Mouse (Mus musculus): ENCODE measurements at regions not wholly inside any gene's neighbourhood (a gene's known extent, or its start where the extent isn't known, plus 50 kb on each side); places are given as distances from the start of the nearest gene placed in this dataset.

- DNase-seq (ENCODE audit: low spot score in 2 of 2), result peak in 1 of 2 experiments; percentile 68
Observed at GRCm38 (mm10) chr17:3248875-3249274, 77.5 kb upstream of the Tiam2 start.

- DNase-seq (ENCODE audit: low spot score in 2 of 2), result no peak
Observed at GRCm38 (mm10) chr17:3249320-3249719, 77.1 kb upstream of the Tiam2 start.

DNA sequence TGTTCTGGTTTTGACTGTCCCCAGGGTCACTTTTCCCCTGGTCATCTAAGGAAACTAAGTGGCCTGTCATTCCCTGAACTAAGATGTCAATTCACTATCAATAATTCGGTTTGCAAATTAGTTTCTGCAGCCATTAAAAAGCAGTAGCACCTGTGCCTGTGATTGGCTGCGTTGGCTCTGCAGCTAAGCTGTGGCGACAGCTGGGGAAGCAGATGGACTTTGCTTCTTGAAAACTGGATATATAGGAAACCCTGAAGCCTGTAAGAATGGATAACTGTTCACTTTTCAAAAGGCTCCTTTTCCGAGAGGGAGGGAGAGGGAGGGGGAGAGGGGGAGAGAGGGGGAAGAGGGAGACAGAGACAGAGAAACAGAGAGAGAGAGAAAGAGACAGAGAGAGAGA lies 75.2 kb upstream of the Tiam2 start:
- peak in 1 of 2 experiments; percentile 50 for DNase-seq (ENCODE audit: low spot score in 2 of 2)

GRCm38 (mm10) chr17:3251966-3252365 lies 74.4 kb upstream of the Tiam2 start:
- DNase-seq (ENCODE audit: low spot score in 2 of 2), result no peak

DNA sequence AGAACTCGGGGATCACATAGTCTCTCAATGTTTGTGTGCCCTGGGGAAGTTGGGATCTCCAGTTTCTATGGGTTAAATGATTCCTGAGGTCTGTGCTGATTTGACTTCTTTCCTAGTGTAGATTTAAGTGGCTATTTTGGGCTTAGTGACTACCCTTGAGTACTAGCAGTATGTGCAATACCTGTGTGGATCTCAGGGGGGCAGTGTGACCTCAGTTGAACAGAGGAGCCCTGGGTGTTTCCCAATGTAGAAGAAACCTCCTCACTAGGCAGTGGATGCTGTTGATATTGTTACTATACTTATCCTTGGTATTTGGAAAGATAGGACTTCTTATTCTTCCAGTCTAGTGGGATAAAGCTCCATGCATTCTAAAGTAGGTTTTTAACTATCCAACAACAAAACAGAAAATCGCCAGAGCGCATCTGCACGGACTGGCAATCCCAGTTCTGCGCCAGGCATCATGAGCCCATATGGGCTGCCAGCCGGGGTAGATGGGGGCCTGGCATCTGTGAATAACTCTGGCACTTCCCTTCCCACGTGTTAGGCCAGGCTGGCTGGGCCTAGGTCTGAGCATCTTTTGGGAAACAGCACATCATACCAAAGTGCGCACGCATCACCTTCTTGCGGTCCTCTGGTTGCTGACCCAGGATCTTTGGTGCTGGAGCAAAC lies 72.7 kb upstream of the Tiam2 start:
- DNase-seq (ENCODE audit: low spot score in 2 of 2), result no peak

DNA sequence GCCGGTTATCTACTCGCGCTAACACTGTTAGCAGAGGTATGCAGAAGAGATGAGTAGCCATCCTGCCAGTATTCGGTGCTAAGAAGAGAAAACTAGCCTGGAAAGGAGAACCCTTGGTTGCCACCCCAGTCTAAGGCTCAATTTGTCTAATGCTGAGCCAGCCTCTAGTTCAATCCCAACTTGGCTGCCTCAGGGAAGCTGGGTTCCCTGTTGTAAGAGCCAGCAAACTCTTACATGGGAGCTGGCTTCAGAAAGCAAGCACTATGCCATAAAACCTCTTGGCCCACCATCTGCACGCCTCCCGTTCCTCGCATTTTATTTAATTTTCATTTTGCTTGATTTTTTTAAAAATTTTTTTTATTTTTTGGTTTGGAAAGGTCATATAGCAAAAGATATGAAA lies 69.6 kb upstream of the Tiam2 start:
- no peak for DNase-seq (ENCODE audit: low spot score in 2 of 2)

- DNase-seq (ENCODE audit: low spot score in 2 of 2), result no peak
Observed at GRCm38 (mm10) chr17:3258811-3259510, 67.4 kb upstream of the Tiam2 start.

DNA sequence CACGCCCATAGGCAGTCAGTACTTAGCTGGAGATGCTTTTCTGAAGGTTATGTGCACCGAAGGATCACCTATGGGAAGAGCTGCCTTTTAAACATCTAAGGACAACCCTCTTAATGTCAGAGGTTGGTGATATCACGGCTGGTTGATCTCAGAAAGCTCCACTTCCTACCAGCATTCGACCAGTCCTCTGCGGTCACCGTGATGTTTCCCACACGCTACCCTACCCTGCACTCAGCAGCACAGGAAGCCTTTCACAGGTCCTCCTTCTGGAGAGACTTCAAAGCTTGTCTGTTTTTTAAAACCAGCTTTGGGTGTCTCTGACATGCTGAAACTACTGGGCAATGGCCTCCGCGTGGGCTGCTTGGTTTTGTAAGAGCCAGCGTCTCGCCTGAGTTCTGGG lies 65.6 kb upstream of the Tiam2 start:
- DNase-seq (ENCODE audit: low spot score in 2 of 2), result no peak

GRCm38 (mm10) chr17:3273108-3274091 lies 53.0 kb upstream of the Tiam2 start:
- peak; percentile 57 to 60 for DNase-seq (ENCODE audit: low spot score in 2 of 2)

GRCm38 (mm10) chr17:3274449-3275285 lies 51.7 kb upstream of the Tiam2 start:
- DNase-seq (ENCODE audit: low spot score in 2 of 2), result no peak

Measured in left cerebral cortex, adult 8-10 months (tissue).